Mouse (Mus musculus) kidney, postnatal 14 days (tissue): ENCODE measurements around the gene 1700007K13Rik.
"Not testable (repeated sequence)": the region's sequence is repeated elsewhere in the genome, so short reads cannot be mapped to it uniquely, and the experiment has no call there.

Experiments
- DNase-seq: peaks from one replicate; pipeline ENCODE4 v3.0.0; 2022; ENCODE audit warnings: mixed read lengths

Gene 1700007K13Rik

GRCm38 (mm10) chr2:28465836-28466518 lies at the start of gene 1700007K13Rik:
Gene 1700007K13Rik, minus strand, starts transcription at chr2:28466332.
- peak; percentile 87 for DNase-seq

GRCm38 (mm10) chr2:28514489-28514888 lies 48.4 kb upstream of the 1700007K13Rik start:
- DNase-seq, result peak; percentile 87

GRCm38 (mm10) chr2:28513431-28514370 lies 47.6 kb upstream of the 1700007K13Rik start:
- peak; percentile 44 for DNase-seq

- peak; percentile 88 for DNase-seq
These were observed 46.8 kb upstream of the 1700007K13Rik start, which contains the start of gene Ralgds for GRCm38 (mm10) chr2:28512798-28513401. Gene Ralgds, plus strand, starts transcription at chr2:28513125.

- not testable (repeated sequence) for DNase-seq
These were observed 45.5 kb upstream of the 1700007K13Rik start for GRCm38 (mm10) chr2:28511600-28511999.

- DNase-seq, result no peak
These were observed 40.2 kb upstream of the 1700007K13Rik start for GRCm38 (mm10) chr2:28506291-28506690.

GRCm38 (mm10) chr2:28505795-28506194 lies 39.7 kb upstream of the 1700007K13Rik start, which contains the start of gene Gm10134:
Gene Gm10134, plus strand, starts transcription at chr2:28506095.
- no peak for DNase-seq

GRCm38 (mm10) chr2:28504676-28505075 lies 38.5 kb upstream of the 1700007K13Rik start:
- no peak for DNase-seq

GRCm38 (mm10) chr2:28502987-28503386 lies 36.9 kb upstream of the 1700007K13Rik start:
- no peak for DNase-seq

- no peak for DNase-seq
These were observed 32.3 kb upstream of the 1700007K13Rik start for GRCm38 (mm10) chr2:28498431-28498830.

- no peak for DNase-seq
These were observed 31.4 kb upstream of the 1700007K13Rik start for GRCm38 (mm10) chr2:28497561-28497960.

GRCm38 (mm10) chr2:28496671-28497070 lies 30.5 kb upstream of the 1700007K13Rik start, which contains the start of gene Gbgt1:
Gene Gbgt1, plus strand, starts transcription at chr2:28496891.
- DNase-seq, result peak; percentile 33

- DNase-seq, result no peak
These were observed 29.9 kb upstream of the 1700007K13Rik start for GRCm38 (mm10) chr2:28495801-28496595.

GRCm38 (mm10) chr2:28495207-28495756 lies 29.1 kb upstream of the 1700007K13Rik start:
- peak; percentile 36 for DNase-seq

GRCm38 (mm10) chr2:28494521-28494920 lies 28.4 kb upstream of the 1700007K13Rik start:
- no peak for DNase-seq

GRCm38 (mm10) chr2:28483861-28484260 lies 17.7 kb upstream of the 1700007K13Rik start:
- DNase-seq, result peak; percentile 40

- DNase-seq, result no peak
These were observed 13.4 kb upstream of the 1700007K13Rik start for GRCm38 (mm10) chr2:28479208-28480204.

GRCm38 (mm10) chr2:28477993-28478392 lies 11.9 kb upstream of the 1700007K13Rik start:
- not testable (repeated sequence) for DNase-seq

- not testable (repeated sequence) for DNase-seq
These were observed 5.9 kb upstream of the 1700007K13Rik start for GRCm38 (mm10) chr2:28472011-28472410.

GRCm38 (mm10) chr2:28470591-28470990 lies 4.5 kb upstream of the 1700007K13Rik start:
- DNase-seq, result no peak
